Mouse (Mus musculus): Measurements from ENCODE around the gene Astn1. TPM values are rescaled to one million over a fixed set of nuclear protein-coding genes. Genes with fewer than 3 reads are reported as not detected.

Astn1 gene
- polyA plus RNA-seq, 1 experiment from 2014 or later = 32.1 TPM

DNA sequence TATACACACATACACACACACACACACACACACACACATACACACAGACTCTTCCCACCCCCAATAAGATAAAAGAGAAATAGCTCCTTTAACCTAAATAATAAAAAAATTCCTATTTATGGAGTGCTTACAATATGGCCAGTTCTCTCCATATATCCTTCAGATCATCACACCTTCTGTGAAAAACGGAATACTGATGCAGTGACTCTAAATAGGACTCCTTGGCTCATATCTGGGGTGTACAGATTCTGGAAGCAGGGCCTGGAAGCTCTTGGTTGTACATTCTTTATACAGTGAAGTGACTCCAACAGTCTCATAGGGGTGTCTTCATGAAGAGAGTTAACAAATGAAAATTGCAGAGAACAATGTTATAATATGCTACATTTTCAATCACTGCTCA, 60.7 kb downstream of the Astn1 start:
- H3K4me1 ChIP-seq (replicated peaks) = no peaks in the 10 kb centered on the region; the same call in 1 of the 2 replicates
- no peak for ATAC-seq
- H3K27me3 ChIP-seq = no peaks in the 10 kb centered on the region
- H3K36me3 ChIP-seq = no peaks in the 10 kb centered on the region
- H3K4me2 ChIP-seq (replicated peaks) = no peak overlapping the region
- H3K4me3 ChIP-seq (replicated peaks) = no peak overlapping the region
- no peaks in the 10 kb centered on the region for H3K9me3 ChIP-seq
- no peak overlapping the region for H3K9ac ChIP-seq (replicated peaks)
- no peak overlapping the region for H3K27ac ChIP-seq
- WGBS = 84% methylated on average over 1 of the region's 1 CpGs

GRCm38 (mm10) chr1:158446071-158446470, 84.0 kb downstream of the Astn1 start:
- 88% methylated on average over 1 of the region's 1 CpGs for WGBS
- no peak for ATAC-seq
- Histone ChIP-seq H3K9ac (replicated peaks) (no peak overlapping the region), H3K4me1 (replicated peaks) (peaks cover 11% of the 10 kb centered on the region), H3K36me3 (no peaks in the 10 kb centered on the region), H3K4me3 (replicated peaks) (no peak overlapping the region), H3K27ac (no peak overlapping the region), H3K4me2 (replicated peaks) (no peak overlapping the region), H3K27me3 (no peaks in the 10 kb centered on the region), H3K9me3 (no peaks in the 10 kb centered on the region)

GRCm38 (mm10) chr1:158447956-158448355, 85.9 kb downstream of the Astn1 start:
- Histone ChIP-seq H3K4me3 (replicated peaks) (no peak overlapping the region), H3K9me3 (no peaks in the 10 kb centered on the region), H3K9ac (replicated peaks) (no peak overlapping the region), H3K36me3 (no peaks in the 10 kb centered on the region), H3K27me3 (no peaks in the 10 kb centered on the region), H3K27ac (peak overlapping the region; percentile 25; the same call in 1 of the 2 replicates), H3K4me2 (replicated peaks) (no peak overlapping the region), H3K4me1 (replicated peaks) (peaks cover 11% of the 10 kb centered on the region)
- 0 out of 2 replicates have a peak, but pooled peaks have one; percentile 24 for ATAC-seq
- WGBS = 45% methylated on average over 7 of the region's 7 CpGs

- no peak overlapping the region for H3K4me3 ChIP-seq (replicated peaks)
Observed at GRCm38 (mm10) chr1:158452675-158453074, 90.6 kb downstream of the Astn1 start.

GRCm38 (mm10) chr1:158453587-158453986, 91.5 kb downstream of the Astn1 start:
- no peaks in the 10 kb centered on the region for H3K36me3 ChIP-seq
- H3K27me3 ChIP-seq = no peaks in the 10 kb centered on the region
- no peaks in the 10 kb centered on the region for H3K4me1 ChIP-seq (replicated peaks)
- H3K9me3 ChIP-seq = no peaks in the 10 kb centered on the region
- no peak overlapping the region for H3K9ac ChIP-seq (replicated peaks)
- no peak overlapping the region for H3K4me2 ChIP-seq (replicated peaks)
- no peak overlapping the region for H3K27ac ChIP-seq
- H3K4me3 ChIP-seq (replicated peaks) = no peak overlapping the region
- ATAC-seq = no peak
- 91% methylated on average over 5 of the region's 5 CpGs for WGBS

More at GRCm38 (mm10) chr1:158452675-158453074, 90.6 kb downstream of the Astn1 start:
- no peak overlapping the region for H3K27ac ChIP-seq
- H3K27me3 ChIP-seq = no peaks in the 10 kb centered on the region
- H3K9me3 ChIP-seq = no peaks in the 10 kb centered on the region
- no peak overlapping the region for H3K4me2 ChIP-seq (replicated peaks)
- ATAC-seq = peak; percentile 43; the same call in 1 of the 2 replicates
- H3K4me1 ChIP-seq (replicated peaks) = peaks cover 6% of the 10 kb centered on the region
- H3K9ac ChIP-seq (replicated peaks) = no peak overlapping the region
- H3K36me3 ChIP-seq = no peaks in the 10 kb centered on the region

- H3K4me2 ChIP-seq (replicated peaks) = no peak overlapping the region
- no peak overlapping the region for H3K9ac ChIP-seq (replicated peaks)
- peaks cover 13% of the 10 kb centered on the region for H3K4me1 ChIP-seq (replicated peaks)
- no peaks in the 10 kb centered on the region for H3K36me3 ChIP-seq
- no peaks in the 10 kb centered on the region for H3K27me3 ChIP-seq
- no peaks in the 10 kb centered on the region for H3K9me3 ChIP-seq
- H3K4me3 ChIP-seq (replicated peaks) = no peak overlapping the region
- no peak overlapping the region for H3K27ac ChIP-seq
- no peak for ATAC-seq
- 77% methylated on average over 6 of the region's 6 CpGs for WGBS
Observed at GRCm38 (mm10) chr1:158463975-158464374, 101.9 kb downstream of the Astn1 start.

DNA sequence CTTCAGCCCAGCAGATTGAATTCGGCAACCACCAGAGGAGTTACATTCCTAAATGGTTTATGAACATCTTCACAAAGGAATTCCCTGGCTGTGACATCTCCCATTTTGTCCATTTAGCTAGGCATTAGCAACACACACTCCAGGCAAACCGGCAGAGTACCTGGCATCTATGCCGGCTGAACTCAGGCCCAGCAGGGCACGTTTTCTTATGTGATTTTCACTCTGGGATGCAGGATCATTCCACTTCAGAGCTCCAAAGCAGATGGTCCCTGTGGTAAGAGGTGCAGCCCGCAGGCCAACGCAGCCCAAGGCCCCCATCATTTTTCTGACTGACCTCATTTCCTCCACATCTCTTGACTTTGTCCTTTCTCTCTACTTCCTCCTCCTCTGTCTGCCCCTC, 103.2 kb downstream of the Astn1 start:
- Histone ChIP-seq H3K27ac (no peak overlapping the region), H3K9ac (replicated peaks) (no peak overlapping the region), H3K4me1 (replicated peaks) (peaks cover 13% of the 10 kb centered on the region), H3K4me3 (replicated peaks) (no peak overlapping the region), H3K4me2 (replicated peaks) (no peak overlapping the region), H3K9me3 (no peaks in the 10 kb centered on the region), H3K36me3 (no peaks in the 10 kb centered on the region), H3K27me3 (no peaks in the 10 kb centered on the region)
- WGBS = 43% methylated on average over 6 of the region's 6 CpGs
- ATAC-seq = no peak

- Histone ChIP-seq H3K9me3 (no peaks in the 10 kb centered on the region), H3K4me2 (replicated peaks) (no peak overlapping the region), H3K27me3 (no peaks in the 10 kb centered on the region), H3K27ac (no peak overlapping the region), H3K36me3 (peaks cover 21% of the 10 kb centered on the region), H3K4me1 (replicated peaks) (no peaks in the 10 kb centered on the region), H3K4me3 (replicated peaks) (no peak overlapping the region), H3K9ac (replicated peaks) (no peak overlapping the region)
- 92% methylated on average over 1 of the region's 1 CpGs for WGBS
- ATAC-seq = no peak
Observed at GRCm38 (mm10) chr1:158477841-158478240, 115.8 kb downstream of the Astn1 start.

GRCm38 (mm10) chr1:158480285-158480684, 118.2 kb downstream of the Astn1 start:
- no peaks in the 10 kb centered on the region for H3K9me3 ChIP-seq
- no peak overlapping the region for H3K27ac ChIP-seq
- H3K27me3 ChIP-seq = no peaks in the 10 kb centered on the region
- no peak overlapping the region for H3K9ac ChIP-seq (replicated peaks)
- whole genome bisulfite sequencing = 81% methylated on average over 6 of the region's 6 CpGs
- H3K4me2 ChIP-seq (replicated peaks) = no peak overlapping the region
- no peak for ATAC-seq
- H3K4me1 ChIP-seq (replicated peaks) = no peaks in the 10 kb centered on the region
- no peak overlapping the region for H3K4me3 ChIP-seq (replicated peaks)
- peaks cover 8% of the 10 kb centered on the region for H3K36me3 ChIP-seq

- H3K4me3 ChIP-seq (replicated peaks) = no peak overlapping the region
- 95% methylated on average over 2 of the region's 2 CpGs for WGBS
Observed at GRCm38 (mm10) chr1:158483733-158484132, 121.7 kb downstream of the Astn1 start.

DNA sequence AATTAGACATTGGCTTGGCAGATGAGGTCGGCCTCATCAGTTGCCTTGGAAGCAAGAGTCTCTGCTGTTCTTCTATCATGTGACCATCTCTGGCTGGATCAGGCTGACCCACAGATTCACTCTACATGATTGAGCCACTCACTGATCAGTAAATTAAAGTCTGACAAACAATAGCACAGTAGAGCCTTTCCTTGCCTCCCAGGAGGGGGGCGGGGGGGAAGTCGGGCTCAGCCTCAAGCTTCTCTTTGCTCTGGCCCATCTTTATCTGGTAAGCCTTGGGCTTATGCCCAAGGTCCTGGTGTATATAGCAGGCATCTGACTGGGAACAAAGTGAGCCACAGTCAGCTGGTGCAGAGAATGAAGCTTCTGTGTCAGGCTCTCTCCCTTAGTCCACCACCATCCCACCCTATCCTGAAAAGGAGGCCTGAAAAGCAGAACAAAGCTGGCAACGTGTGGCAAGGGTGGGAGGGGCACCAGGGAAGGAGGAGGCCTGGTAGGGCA, 127.5 kb downstream of the Astn1 start:
- no peak overlapping the region for H3K9ac ChIP-seq (replicated peaks)
- ATAC-seq = peak; percentile 94
- H3K36me3 ChIP-seq = no peaks in the 10 kb centered on the region
- H3K27ac ChIP-seq = peak overlapping the region; percentile 72
- 6% methylated on average over 4 of the region's 4 CpGs for WGBS
- no peaks in the 10 kb centered on the region for H3K9me3 ChIP-seq
- H3K4me1 ChIP-seq (replicated peaks) = peaks cover 30% of the 10 kb centered on the region
- H3K4me3 ChIP-seq (replicated peaks) = no peak overlapping the region
- no peaks in the 10 kb centered on the region for H3K27me3 ChIP-seq
- no peak overlapping the region for H3K4me2 ChIP-seq (replicated peaks)

More at GRCm38 (mm10) chr1:158483733-158484132, 121.7 kb downstream of the Astn1 start:
- Histone ChIP-seq H3K27me3 (no peaks in the 10 kb centered on the region), H3K9ac (replicated peaks) (no peak overlapping the region), H3K36me3 (peaks cover 8% of the 10 kb centered on the region), H3K9me3 (no peaks in the 10 kb centered on the region), H3K27ac (no peak overlapping the region), H3K4me1 (replicated peaks) (peaks cover 5% of the 10 kb centered on the region), H3K4me2 (replicated peaks) (no peak overlapping the region)
- no peak for ATAC-seq

DNA sequence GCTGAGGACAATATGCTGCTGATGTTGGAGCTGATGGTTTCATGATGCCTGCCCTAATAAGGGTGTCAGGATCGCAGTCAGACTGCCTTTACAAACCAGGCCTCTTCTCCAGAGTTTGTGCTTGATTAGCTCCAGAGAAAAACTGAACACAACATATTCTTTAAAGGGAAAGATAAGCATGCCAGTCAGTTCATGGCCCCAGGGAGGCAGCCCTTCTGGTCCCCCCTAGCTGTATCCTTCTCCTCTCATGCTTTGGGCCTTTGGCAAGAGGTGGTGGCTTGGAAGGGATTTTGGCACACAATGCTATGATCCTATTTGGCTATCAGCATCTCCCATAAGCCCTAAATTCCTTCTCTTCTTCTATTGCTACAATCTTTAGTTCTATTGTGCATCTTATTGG, 128.1 kb downstream of the Astn1 start:
- Histone ChIP-seq H3K27ac (peak overlapping the region; percentile 72), H3K4me3 (replicated peaks) (no peak overlapping the region), H3K9me3 (no peaks in the 10 kb centered on the region), H3K9ac (replicated peaks) (no peak overlapping the region), H3K4me1 (replicated peaks) (peaks cover 30% of the 10 kb centered on the region), H3K4me2 (replicated peaks) (no peak overlapping the region), H3K36me3 (no peaks in the 10 kb centered on the region), H3K27me3 (no peaks in the 10 kb centered on the region)
- WGBS = 13% methylated on average over 1 of the region's 1 CpGs
- ATAC-seq = no peak

DNA sequence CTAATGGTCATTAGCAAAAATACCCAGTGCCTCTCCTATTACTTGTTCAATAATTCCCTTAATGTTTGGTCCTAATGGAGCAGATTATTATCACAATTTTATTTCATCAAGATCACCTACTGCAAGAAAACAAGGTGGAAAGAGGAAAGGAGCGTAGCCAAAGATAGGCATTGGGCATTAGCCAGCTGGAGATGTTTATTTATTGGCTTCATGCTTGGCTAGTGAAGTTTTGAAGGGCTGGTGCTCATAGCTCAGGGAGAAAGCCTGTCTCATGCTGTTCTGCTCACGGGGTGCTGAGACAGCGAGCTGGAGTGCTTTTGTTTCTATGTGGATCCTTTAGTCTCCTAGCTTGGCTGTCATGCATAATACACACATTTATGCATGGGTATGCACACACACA, 131.2 kb downstream of the Astn1 start:
- no peak overlapping the region for H3K9ac ChIP-seq (replicated peaks)
- no peak for ATAC-seq
- no peaks in the 10 kb centered on the region for H3K27me3 ChIP-seq
- H3K4me1 ChIP-seq (replicated peaks) = peaks cover 29% of the 10 kb centered on the region
- no peak overlapping the region for H3K4me3 ChIP-seq (replicated peaks)
- H3K36me3 ChIP-seq = no peaks in the 10 kb centered on the region
- WGBS = 49% methylated on average over 3 of the region's 3 CpGs
- H3K27ac ChIP-seq = no peak overlapping the region
- no peak overlapping the region for H3K4me2 ChIP-seq (replicated peaks)
- H3K9me3 ChIP-seq = no peaks in the 10 kb centered on the region

Data from midbrain, embryonic 13.5 days (tissue).